Mouse (Mus musculus): ENCODE data around the gene Jmjd1c.

DNA sequence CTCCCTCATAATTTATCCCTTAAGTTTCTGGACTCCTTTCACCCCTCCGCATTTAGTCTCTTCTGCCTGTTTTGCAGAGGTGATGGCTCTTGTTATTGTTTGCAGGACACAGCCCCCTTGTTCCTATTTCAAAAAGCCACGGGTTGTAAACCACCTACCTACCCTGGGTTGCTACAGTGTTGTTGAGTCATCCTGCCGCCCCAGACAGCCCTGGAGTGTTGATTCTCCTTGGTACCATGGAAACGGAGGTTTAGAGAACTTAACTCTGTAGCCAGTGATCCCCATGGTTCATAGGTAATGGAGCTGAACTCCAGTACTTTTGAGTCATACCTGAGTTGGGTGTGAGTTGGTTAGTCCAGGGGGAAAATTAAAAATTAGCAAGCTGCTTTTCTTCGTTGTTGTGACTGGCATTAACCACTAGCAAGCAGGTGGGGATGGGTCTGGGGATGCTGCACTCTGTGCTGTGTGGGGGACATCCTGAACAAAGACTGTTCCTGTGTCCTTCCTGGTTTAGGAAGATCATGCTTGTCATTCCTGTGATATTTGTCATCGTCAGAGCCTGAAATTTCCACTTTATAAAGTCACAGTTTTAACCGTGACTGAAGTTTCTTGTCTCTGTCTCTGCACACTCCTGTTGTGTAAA, 2.6 kb downstream of the Jmjd1c start:
- no peak for TF ChIP-seq EP300 (IDR thresholded peaks at IDR 0.05; ENCODE audit: insufficient read depth, low read depth, low read length)
- no peak for TF ChIP-seq CTCF (IDR thresholded peaks at IDR 0.05)

Measured in heart, adult 2 months (tissue).